Mouse (Mus musculus): ENCODE measurements around the gene Cfp. TPM values are rescaled to one million over a fixed set of nuclear protein-coding genes. Genes with fewer than 3 reads are reported as not detected.
A peak's percentile ranks its signal among the peaks of the same experiment; 100 is the strongest.

Gene Cfp
- total RNA-seq (2022) = 10 to 100 TPM in 2 of 4 experiments, 1 to 10 TPM in 2; 6.0 to 13.3 (median 9.1) TPM

DNA sequence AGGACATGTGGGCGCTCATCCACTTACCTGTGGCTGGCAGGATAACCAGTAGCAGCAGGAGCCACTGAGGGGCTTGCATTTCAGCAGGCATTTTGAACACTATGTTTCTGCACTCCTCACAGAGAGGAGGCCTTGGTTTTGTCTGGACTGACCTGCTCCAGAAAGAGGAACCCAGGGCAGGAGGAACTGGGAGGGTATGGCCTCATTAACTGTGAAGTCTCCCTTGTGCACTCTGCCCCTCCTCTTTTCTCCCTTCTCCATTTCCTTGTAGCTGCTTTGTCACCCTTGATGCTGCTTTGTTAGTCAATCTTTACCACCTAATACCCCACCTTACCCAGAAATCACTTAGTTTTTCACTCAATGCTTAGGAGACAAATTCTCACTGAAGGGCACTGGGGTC lies at the start of gene Cfp:
Cfp (minus strand) TSS at position 192 of the 400 bp plus-strand sequence.
- DNase-seq (ENCODE audit: low spot score in 2 of 2) = no peak

DNA sequence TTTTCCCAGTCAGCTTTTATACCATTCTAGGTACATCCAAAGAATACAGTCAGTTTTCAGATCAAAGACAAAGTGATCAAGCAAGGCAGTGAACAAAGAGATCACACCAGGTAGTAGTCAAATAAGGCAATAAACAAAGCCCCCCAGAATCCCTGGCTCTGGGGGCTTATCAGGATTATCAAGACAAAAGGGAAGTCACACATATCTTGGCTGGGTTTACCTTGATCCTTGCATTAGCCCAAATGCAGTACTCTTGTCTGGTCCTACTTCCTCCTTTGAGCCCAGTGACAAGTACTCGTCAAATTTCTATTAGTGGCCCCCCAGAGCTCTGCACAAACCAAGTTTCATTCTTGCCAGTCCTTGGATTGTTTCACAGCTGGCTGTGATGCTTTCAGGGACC lies 49.5 kb upstream of the Cfp start:
- no peak for DNase-seq (ENCODE audit: low spot score in 2 of 2)

DNA sequence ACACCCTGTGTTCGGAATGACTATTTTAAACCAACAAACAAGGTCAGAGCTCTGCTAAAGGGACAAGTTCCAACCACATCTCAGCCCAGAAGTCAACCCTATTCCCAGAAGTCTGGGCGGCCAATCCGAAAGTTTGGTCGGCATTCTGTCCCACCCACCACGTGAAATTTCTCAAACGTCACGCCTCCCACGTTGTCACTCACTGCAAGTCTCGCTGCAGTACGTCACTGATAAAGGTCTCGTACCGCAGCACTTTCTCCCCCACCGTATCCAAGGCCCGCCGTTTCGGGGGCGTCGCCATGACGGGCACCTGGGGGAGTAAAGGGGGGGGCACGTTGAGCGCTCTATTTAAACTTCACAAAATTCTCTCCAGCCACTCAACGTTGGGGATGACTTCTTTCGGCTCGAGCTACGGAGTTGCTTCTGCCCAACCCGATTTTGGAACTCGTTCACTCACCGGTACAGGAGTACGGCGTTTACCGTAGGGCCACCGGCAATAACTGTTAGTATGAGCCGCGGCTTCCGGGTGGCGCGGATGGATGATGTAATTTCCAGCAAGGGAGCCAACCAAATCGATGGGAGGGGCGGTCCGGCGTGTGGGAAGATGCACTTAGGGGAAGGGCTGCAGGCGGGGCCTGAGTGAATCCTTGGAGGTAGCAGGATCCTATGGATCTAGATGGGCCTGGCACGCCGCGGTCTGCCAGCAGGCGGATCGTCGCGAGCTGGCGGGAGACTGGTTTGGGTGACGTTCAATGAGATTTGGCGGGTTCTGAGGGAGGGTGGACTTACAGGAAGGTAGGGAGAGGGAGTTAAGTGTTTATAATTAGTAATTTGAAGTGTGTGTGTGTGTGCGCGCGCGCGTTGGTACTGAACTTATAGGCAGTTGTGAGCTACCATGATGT lies 30.4 kb upstream of the Cfp start, which contains the start of gene Uxt:
Uxt (minus strand) TSS at position 541 of the 902 bp plus-strand sequence.
- DNase-seq (ENCODE audit: low spot score in 2 of 2) = peak; percentile 72 to 87

DNA sequence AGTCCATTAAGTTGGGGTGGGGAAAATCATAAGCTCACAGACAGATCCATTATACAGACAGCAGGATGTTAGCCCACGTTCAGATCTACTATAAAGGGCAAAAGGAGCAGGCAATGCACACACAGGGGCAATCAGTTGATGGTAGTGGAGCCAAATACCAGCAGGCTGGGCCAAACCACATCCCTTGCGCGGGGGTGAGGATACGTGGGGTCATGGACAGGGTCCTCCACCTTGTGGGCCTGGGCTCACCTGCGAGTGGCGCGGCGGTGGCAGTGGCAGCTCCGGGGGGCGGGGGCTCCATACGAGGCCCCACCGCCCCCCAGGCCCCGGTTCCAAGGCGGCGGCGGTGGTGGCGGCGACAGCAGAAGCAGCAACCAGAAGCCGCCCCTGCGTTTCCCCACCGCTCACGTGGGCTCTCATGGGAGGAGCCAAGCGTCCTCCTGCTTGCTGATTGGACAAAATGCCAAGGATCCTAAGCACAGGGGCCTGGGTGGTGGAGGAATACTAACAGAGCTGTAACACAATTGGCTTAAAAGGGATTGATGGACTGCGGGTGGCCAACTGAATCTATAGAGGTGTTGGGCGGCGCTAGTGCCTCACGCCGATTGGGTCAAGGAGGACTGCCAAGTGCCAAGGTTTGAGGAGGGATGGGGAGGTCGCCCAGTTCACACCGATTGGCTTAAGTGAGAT lies 19.0 kb upstream of the Cfp start, which contains the start of gene Elk1:
Elk1 (minus strand) TSS at position 418 of the 690 bp plus-strand sequence.
- peak; percentile 48 to 93 for DNase-seq (ENCODE audit: low spot score in 2 of 2)

DNA sequence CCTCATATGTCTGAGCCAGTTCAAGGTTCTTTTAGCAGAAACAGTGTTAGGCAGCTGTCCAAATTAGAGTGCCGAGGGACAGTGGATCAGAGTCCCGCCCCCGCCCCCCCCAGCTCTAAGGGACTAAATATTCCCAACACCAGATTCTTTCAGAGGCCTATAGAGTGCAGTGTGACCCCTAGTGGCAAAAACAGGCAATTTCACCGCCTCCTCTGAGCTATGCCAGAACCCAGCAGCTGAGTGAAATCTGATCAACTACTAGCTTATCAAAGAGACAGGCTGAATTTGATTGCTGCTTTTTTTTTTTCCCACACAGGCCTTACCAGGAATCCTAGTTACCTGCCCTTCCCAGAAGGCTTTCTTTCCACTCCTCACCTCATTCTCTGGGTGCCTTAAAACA lies 14.7 kb upstream of the Cfp start:
- DNase-seq (ENCODE audit: low spot score in 2 of 2) = peak in 1 of 2 experiments; percentile 45

DNA sequence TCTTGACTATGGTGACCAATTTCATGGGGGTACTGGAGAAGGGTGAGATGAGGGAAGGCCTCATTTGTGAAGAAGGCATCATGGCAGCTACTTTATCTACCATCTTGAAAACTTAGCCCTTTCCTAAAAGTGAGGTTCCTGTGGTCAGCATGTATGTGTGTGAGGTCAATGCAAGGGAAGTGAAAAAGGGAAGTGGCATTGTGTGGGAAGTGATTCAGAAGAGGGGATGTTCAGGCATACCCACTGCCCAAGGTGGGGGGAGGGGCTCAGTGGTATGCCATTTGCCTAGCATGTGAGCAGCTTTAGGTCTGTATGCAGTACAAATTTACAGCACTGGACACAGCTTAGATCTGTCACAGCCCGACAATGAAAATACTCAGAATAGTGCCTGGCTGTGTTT lies 608 bp upstream of the Cfp start:
- no peak for DNase-seq (ENCODE audit: low spot score in 2 of 2)

DNA sequence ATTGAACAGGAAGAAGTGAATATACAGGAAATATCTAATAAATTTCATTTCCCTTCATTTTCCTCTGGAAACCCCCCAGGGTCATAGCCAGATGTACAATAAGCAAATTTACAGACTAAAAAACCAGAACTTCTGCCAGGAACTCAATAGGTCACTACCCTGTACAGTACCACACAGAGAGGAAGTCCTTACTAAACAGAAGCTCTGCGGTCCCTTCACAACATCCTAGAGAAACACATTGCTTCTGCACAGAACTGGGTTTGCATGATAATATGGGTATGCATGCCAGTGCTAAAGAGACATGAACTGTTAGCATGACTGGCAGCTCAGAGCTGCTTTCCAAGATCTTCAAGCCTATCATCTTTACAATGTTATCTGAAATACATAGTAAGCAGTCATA lies 1.5 kb downstream of the Cfp start:
- DNase-seq (ENCODE audit: low spot score in 2 of 2) = no peak

DNA sequence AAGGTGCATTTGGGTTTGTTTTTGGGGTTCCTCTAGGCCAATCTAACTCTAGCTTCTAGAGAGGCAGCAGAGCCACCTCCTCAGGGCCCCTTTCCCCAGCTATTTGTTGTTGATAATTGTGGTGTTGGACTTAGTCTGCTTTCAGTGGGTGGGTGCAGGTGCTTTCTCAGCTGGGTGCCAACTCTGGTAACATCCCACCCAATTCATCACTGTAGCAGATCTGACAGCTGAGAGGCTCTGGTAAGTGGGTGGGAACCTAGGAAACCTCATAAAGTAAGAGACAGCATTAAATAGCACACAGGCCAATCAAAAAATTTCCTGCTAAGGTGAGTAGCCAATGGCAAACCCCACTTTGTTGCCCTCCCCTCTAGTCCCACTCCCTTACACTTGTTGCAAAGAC lies 6.4 kb downstream of the Cfp start:
- DNase-seq (ENCODE audit: low spot score in 2 of 2) = no peak

DNA sequence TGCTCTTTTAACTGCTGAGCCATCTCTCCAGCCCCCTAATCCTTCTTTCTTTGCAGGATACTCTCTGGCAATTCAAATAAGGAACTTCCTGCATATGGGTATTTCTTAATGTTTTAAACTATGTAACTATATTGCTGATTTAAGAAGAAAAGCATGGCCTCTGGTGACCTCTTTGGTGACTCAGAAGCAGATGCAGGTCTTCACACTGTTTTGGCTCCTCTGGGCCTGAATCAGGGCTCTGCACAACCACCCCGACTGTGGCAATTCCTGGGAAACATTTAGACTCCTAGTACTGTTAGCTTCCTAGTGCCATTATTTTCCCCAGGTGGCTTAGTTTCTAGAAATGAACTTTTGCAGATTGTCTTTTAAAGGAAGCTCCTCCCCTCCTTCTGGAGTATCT lies 7.8 kb downstream of the Cfp start:
- DNase-seq (ENCODE audit: low spot score in 2 of 2) = no peak

DNA sequence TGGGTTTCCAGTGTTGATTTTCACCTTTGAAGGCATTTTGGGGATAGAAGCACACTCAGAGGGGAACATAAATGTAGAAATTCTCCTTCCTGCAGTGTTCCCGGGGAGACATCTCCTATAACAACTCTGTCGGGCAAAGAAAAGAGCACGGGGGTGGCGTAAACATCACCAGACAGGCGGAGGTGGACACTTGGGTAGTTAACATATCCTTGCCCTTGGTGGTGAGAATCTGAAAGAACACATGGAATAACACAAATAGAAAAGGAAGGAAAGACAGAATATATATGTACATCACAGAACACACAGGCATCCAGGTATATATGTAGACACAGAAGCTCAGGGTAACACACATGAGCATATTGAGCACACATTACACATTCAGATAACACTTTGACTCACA lies 10.0 kb downstream of the Cfp start:
- DNase-seq (ENCODE audit: low spot score in 2 of 2) = peak in 1 of 2 experiments; percentile 35

DNA sequence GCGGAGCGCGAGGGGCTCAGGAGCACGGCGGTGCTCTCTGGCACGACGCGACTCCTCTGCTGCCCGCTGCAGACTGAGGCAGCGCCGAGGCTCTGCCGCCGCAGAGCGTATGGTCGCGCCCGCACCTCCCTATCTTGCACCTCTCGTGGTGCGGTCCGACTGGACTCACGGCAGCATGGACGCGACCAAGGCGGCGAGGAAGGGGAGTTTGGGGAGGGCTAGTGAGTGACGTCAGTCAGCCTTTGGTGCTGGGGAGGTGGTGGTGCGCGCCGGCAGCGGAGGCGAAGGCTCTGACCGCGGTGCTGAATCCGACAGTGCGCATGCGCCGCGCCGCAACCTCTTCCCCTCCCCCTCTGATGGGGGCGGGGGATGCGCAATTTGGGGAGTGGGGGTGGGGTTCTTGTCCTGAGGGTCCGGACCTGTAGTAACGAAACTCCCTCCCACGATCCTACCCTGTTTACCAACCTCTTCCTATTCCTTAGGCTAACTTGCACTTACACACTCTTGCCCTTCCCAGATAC lies 10.5 kb downstream of the Cfp start, which contains the start of gene Syn1:
Syn1 (minus strand) TSS at position 161 of the 521 bp plus-strand sequence.
- DNase-seq (ENCODE audit: low spot score in 2 of 2) = peak; percentile 53 to 85

DNA sequence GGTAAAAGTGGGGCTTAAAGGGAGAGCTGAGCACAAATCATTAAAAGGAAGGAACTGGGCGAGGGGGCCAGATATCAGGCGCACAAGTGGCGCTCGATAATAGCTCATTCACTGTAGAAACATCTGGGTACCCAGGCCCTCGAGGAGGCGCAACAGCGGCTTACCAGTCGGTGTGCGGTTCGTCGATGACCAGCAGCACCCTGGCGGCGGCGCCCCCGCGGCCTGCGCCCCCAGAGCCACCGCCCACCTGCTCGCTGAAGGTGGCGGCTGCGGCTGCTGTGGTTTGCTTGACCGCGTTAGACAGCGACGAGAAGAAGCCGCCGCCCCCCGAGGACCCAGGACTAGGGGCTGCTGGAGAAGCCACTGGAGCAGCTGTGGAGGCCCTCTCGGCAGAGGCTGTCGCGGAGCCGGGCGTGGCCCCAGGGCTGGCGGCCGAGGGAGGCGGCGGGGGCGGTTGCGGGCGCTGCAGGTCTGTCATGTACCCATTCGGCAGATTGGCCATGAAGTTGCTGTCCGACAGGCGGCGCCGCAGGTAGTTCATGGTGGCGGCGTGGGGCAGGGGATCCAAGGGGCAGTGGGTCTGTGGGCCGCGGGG lies 11.0 kb downstream of the Cfp start:
- peak in 1 of 2 experiments; percentile 17 for DNase-seq (ENCODE audit: low spot score in 2 of 2)

DNA sequence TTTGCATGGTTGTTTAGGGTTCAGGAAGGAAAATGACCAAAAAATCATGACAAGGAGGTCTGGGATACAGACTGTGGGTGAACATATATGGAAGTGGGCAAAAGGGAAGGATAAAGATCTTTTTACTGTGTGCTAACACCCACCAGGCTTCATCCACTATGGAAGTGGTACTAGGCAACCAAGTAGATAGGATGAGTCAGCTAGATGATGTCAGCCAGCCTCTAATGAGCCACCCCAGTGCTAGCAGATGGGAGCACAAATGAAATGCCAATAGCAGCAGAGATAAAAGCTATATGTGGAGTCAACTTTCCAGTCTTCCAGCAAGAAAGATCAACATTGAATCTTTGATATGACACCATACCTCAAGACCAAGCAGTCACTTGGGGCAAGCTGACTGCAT lies 16.3 kb downstream of the Cfp start:
- peak in 1 of 2 experiments; percentile 33 for DNase-seq (ENCODE audit: low spot score in 2 of 2)

DNA sequence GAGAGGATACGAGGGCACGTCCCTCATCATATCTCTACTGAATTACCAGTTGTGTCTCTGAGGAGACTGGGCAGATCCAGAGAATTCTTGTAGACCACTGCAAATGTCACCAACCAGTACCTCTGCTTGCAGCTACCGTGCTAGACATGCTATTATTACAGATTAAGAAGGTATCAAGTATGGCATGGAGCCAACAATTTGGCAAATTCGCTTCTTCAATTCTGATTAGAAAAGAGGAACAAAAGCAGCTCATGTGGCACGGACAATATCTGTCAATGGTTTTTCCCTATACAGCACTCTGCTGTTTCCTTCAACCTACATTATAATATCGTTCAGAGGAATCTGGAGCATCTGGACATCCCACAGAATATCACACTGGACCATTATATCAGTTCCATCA lies 17.6 kb downstream of the Cfp start:
- DNase-seq (ENCODE audit: low spot score in 2 of 2) = no peak

DNA sequence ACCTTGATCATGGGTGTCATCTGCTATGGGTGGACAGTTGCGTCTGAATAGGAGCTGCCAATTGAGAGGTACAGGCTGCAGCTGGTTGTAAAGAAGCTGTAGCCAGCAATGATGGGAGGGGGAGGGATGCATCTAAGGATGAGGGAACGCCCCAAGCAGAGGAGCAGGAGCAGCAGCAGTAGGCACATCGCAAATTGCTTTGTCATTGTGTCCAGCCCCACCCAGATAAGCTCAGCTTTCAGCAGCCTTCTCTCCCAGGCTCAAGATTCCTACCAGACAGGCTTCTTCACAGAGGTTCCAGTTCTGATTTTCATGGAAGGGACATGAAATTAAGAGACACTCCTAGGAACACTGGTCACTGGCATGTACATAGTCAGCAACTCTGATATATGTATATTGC lies 21.3 kb downstream of the Cfp start:
- DNase-seq (ENCODE audit: low spot score in 2 of 2) = no peak

Other genes with a start within 250 kb of the Cfp start
- gene Cdk16, start 243.6 kb downstream of the Cfp start, total RNA-seq (2022) = 100 to 1,000 TPM; 227 to 241 (median 232) TPM
- gene Usp11, start 227.6 kb downstream of the Cfp start, total RNA-seq (2022) = 100 to 1,000 TPM; 115 to 130 (median 124) TPM
- 100 to 1,000 TPM; 178 to 196 (median 190) TPM for gene Araf, start 133.7 kb downstream of the Cfp start, total RNA-seq (2022)
- gene Timp1, start 61.4 kb downstream of the Cfp start, total RNA-seq (2022) = 1 to 10 TPM in 2 of 4 experiments, under 1 TPM in 2; 0.41 to 2.4 (median 1.0) TPM
- 100 to 1,000 TPM; 399 to 450 (median 434) TPM for gene Syn1, start 10.6 kb downstream of the Cfp start, total RNA-seq (2022)
- gene Elk1, start 19.1 kb upstream of the Cfp start, total RNA-seq (2022) = 10 to 100 TPM; 47.8 to 56.1 (median 51.6) TPM
- 10 to 100 TPM in 3 of 4 experiments, 1 to 10 TPM in 1; 7.4 to 15.9 (median 14.2) TPM for gene Uxt, start 30.5 kb upstream of the Cfp start, total RNA-seq (2022)
- 10 to 100 TPM in 2 of 4 experiments, 1 to 10 TPM in 2; 8.9 to 11.3 (median 9.9) TPM for gene Zfp182, start 130.8 kb upstream of the Cfp start, total RNA-seq (2022)
- gene Spaca5, start 136.9 kb upstream of the Cfp start, total RNA-seq (2022) = not detected
- gene Zfp300, start 158.0 kb upstream of the Cfp start, total RNA-seq (2022) = 1 to 10 TPM; 2.4 to 5.3 (median 3.6) TPM
- not detected for gene Ssxa1, start 184.3 kb upstream of the Cfp start, total RNA-seq (2022)
- not detected for gene Gm21876, start 244.1 kb upstream of the Cfp start, total RNA-seq (2022)